In the genomic region with DNA sequence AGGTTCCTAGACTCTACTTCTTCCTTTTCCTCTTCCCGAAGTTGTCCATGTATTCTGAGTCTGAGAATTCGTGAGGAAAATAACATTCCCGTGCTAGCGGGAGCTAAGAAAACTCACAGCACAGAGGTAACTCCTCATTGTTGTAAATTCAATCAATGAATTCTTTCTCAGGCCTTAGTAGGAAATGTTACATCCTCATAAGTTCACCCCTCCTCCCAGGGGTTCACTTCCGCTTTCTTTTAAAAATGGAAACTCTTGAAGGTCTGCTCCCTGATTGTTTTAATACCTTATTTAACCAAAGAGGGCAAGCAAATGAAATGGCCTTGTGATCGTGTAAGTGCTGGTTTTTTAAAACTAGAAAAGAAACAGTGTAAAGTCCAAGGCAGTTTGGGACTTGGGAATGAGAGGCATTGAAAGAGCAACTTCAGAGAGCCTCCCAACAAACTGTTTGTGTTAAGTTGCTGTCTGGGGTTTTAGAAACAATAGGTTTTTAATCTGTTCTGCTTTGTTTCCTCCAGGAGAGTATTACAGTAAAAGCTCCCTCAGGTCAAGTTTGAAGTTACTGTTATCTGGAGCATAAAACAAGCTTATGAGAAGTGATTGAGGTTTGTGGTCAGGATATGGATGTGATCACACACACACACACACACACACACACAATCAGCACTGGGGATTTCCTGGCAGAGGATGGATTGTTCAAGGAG, we compare ENCODE assay signal across 8 mouse cellular contexts. TPM values are rescaled to one million over a fixed set of nuclear protein-coding genes. Genes with fewer than 3 reads are reported as not detected.
DNase-seq lines count a peak whose midpoint lies in the region; ATAC-seq lines count a peak whose summit lies in the region.

No protein-coding gene starts in this region.

- DNase-seq in A20 (ENCODE audit: low read depth, low spot score), result peak; percentile 87
- DNase-seq in adrenal gland, postnatal 10 days, result peak; percentile 62
- peak; percentile 16 for DNase-seq in embryo, embryonic 11.5 days (ENCODE audit: low read depth, low spot score)
- peak; percentile 74 for DNase-seq in heart, adult 8-10 months (ENCODE audit: low spot score)
- DNase-seq in left cerebral cortex, adult 8-10 months (ENCODE audit: low spot score in 2 of 2), result peak; percentile 2 to 12
- peak; percentile 4 to 5 for DNase-seq in right cerebral cortex, adult 2 months (ENCODE audit: low spot score in 2 of 2)

- ATAC-seq in inflammation-experienced regulatory T-cells, adult 6 months, result peak; percentile 75
- peak; percentile 79 for ATAC-seq in megakaryocyte, adult 5-6 weeks (ENCODE audit: poor library complexity, severe bottlenecking)

RNA-seq across cellular contexts. Expression of a gene that starts 36.5 kb away (rescaled TPM):
- total RNA-seq in adrenal gland, postnatal 10 days (2021), result 100 to 1,000 TPM; 102 to 237 TPM
- total RNA-seq in heart, adult 8-10 months (2022), result 10 to 100 TPM; 17.8 to 49.6 (median 29.3) TPM
- polyA plus RNA-seq in inflammation-experienced regulatory T-cells, adult 6 months (2017; shearing (Covaris generic)), result 10 to 100 TPM in 2 of 3 experiments, under 1 TPM in 1; 0.88 to 24.9 (median 14.6) TPM
- 100 to 1,000 TPM in 2 of 4 experiments, 10 to 100 TPM in 2; 64.2 to 131 (median 96.7) TPM for total RNA-seq in left cerebral cortex, adult 8-10 months (2022)
- total RNA-seq in megakaryocyte, adult 5-6 weeks (2015), result 28.5 and 29.2 TPM in 2 replicates
- 38.0 and 59.3 TPM in 2 replicates for total RNA-seq in megakaryocyte, adult 5-6 weeks (2017)

Comparison
In these comparisons a context has a peak if more than half of its experiments do, and no peak if none do; other contexts are left out.
1. Peak in every context shown above with its lines: DNase-seq and ATAC-seq.
2. DNase-seq: peak in every context shown above with its lines; median percentile 87 in A20; 74 in heart, adult 8-10 months; 62 in adrenal gland, postnatal 10 days; 16 in embryo, embryonic 11.5 days; 7 in left cerebral cortex, adult 8-10 months; 4 in right cerebral cortex, adult 2 months.